Mouse (Mus musculus): ENCODE results near the gene Gm5767.

DNA sequence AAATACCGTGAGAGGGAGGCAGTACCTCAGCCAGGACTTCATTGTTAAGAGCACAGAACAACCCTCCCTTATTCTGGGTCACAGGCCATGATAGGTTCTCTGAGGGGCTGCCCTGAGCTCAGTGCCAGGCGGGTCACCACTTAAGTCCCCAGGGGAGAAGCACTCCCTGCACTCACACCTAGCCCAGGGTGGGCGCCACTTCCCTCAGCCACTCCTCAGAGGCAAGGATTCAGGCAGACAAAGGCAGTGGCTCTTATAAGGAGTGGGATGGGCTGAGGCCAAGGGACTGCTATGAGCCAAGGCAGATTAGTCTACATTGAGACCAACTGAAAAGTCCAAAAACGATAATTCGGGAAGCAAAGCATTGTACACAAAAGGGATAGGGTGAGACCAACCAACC is 15.2 kb upstream of the Gm5767 start:
- TF ChIP-seq USF1 (IDR thresholded peaks at IDR 0.05; ENCODE audit: low read depth) (no peak), POLR2AphosphoS2 (IDR thresholded peaks at IDR 0.05; ENCODE audit: insufficient read length, low read depth) (no peak), E2F4 (IDR thresholded peaks at IDR 0.05; ENCODE audit: insufficient read depth) (no peak), POLR2A (IDR thresholded peaks at IDR 0.05; ENCODE audit: insufficient read length, low read depth) (no peak)
